Mouse (Mus musculus): ENCODE results near the gene Ccl22. TPM values are rescaled to one million over a fixed set of nuclear protein-coding genes. Genes with fewer than 3 reads are reported as not detected.

Ccl22 gene
- total and polyA plus RNA-seq, 3 experiments, result 0.06 TPM; not detected in 2

GRCm38 (mm10) chr8:94778036-94778435 is 32.6 kb downstream of the Ccl22 start:
- Histone ChIP-seq H3K9ac (ENCODE audit: control insufficient read depth, low read depth, low read length, poor library complexity, severe bottlenecking) (no peak overlapping the region), H3K36me3 (ENCODE audit: control insufficient read depth in 1 of 2, insufficient read depth in 2 of 2, low read length in 2 of 2) (no peaks in the 10 kb centered on the region), H3K27ac (ENCODE audit: control insufficient read depth, low read depth, low read length) (no peak overlapping the region), H3K79me2 (ENCODE audit: control insufficient read depth, insufficient read depth, low read length, poor library complexity) (no peaks in the 10 kb centered on the region), H3K9me3 (replicated peaks; ENCODE audit: insufficient read depth, low read length) (no peaks in the 10 kb centered on the region), H3K4me3 (ENCODE audit: control insufficient read depth in 1 of 2, insufficient read depth in 1 of 2, low read depth in 2 of 2, low read length in 2 of 2) (no peak overlapping the region), H3K27me3 (ENCODE audit: control insufficient read depth in 1 of 2, insufficient read depth in 2 of 2, low read length in 2 of 2) (no peaks in the 10 kb centered on the region), H3K4me1 (ENCODE audit: control insufficient read depth in 1 of 2, insufficient read depth in 2 of 2, low read length in 2 of 2) (no peaks in the 10 kb centered on the region)
- no peak for DNase-seq (ENCODE audit: low read depth, low spot score)
- no peak for TF ChIP-seq ZKSCAN1 (IDR thresholded peaks at IDR 0.05; ENCODE audit: low read depth, low read length)
- no peak for TF ChIP-seq EP300 (IDR thresholded peaks at IDR 0.05; ENCODE audit: low read depth in 1 of 2, low read length in 2 of 2)
- no peak for TF ChIP-seq SMC3 (IDR thresholded peaks at IDR 0.05; ENCODE audit: low read depth, low read length)
- no peak for TF ChIP-seq USF1 (IDR thresholded peaks at IDR 0.05; ENCODE audit: low read depth, low read length)
- no peak for TF ChIP-seq USF2 (IDR thresholded peaks at IDR 0.05; ENCODE audit: borderline replicate concordance in 1 of 2, insufficient read depth in 1 of 2, low read depth in 1 of 2, low read length in 2 of 2)
- no peak for TF ChIP-seq ZMIZ1 (IDR thresholded peaks at IDR 0.05; ENCODE audit: low read depth, low read length)
- no peak for TF ChIP-seq MAFK (IDR thresholded peaks at IDR 0.05; ENCODE audit: borderline replicate concordance, low read depth, low read length)
- TF ChIP-seq KAT2A (conservative IDR thresholded peaks at IDR 0.05; ENCODE audit: low read depth, low read length), result no peak
- no peak for TF ChIP-seq CHD2 (IDR thresholded peaks at IDR 0.05; ENCODE audit: low read length)
- TF ChIP-seq POLR2AphosphoS2 (IDR thresholded peaks at IDR 0.05; ENCODE audit: low read length), result no peak
- no peak for TF ChIP-seq GATA1 (IDR thresholded peaks at IDR 0.05; ENCODE audit: low read depth, low read length)
- TF ChIP-seq MAZ (IDR thresholded peaks at IDR 0.05; ENCODE audit: low read depth, low read length), result no peak
- no peak for TF ChIP-seq TBP (IDR thresholded peaks at IDR 0.05; ENCODE audit: low read depth, low read length)
- no peak for TF ChIP-seq RCOR1 (IDR thresholded peaks at IDR 0.05; ENCODE audit: low read depth, low read length)
- no peak for TF ChIP-seq MAX (IDR thresholded peaks at IDR 0.05; ENCODE audit: low read length)
- no peak for TF ChIP-seq ELF1 (IDR thresholded peaks at IDR 0.05; ENCODE audit: low read depth, low read length)
- TF ChIP-seq CHD1 (IDR thresholded peaks at IDR 0.05; ENCODE audit: low read depth, low read length), result no peak
- no peak for TF ChIP-seq NRF1 (IDR thresholded peaks at IDR 0.05; ENCODE audit: insufficient read depth, low read depth, low read length, poor library complexity, severe bottlenecking)

GRCm38 (mm10) chr8:94778473-94778872 is 33.1 kb downstream of the Ccl22 start:
- no peaks in the 10 kb centered on the region for H3K36me3 ChIP-seq (ENCODE audit: control insufficient read depth in 1 of 2, insufficient read depth in 2 of 2, low read length in 2 of 2)
- no peaks in the 10 kb centered on the region for H3K4me1 ChIP-seq (ENCODE audit: control insufficient read depth in 1 of 2, insufficient read depth in 2 of 2, low read length in 2 of 2)
- TF ChIP-seq JUND (IDR thresholded peaks at IDR 0.05; ENCODE audit: low read depth, low read length), result no peak
- TF ChIP-seq EP300 (IDR thresholded peaks at IDR 0.05; ENCODE audit: low read depth in 1 of 2, low read length in 2 of 2), result no peak
- no peak for TF ChIP-seq CHD1 (IDR thresholded peaks at IDR 0.05; ENCODE audit: low read depth, low read length)
- no peak for TF ChIP-seq ETS1 (IDR thresholded peaks at IDR 0.05; ENCODE audit: low read depth, low read length)
- TF ChIP-seq NELFE (IDR thresholded peaks at IDR 0.05; ENCODE audit: low read depth, low read length), result no peak
- no peak for TF ChIP-seq ZNF384 (IDR thresholded peaks at IDR 0.05; ENCODE audit: low read depth, low read length)
- no peak for TF ChIP-seq NRF1 (IDR thresholded peaks at IDR 0.05; ENCODE audit: insufficient read depth, low read depth, low read length, poor library complexity, severe bottlenecking)
- no peak for TF ChIP-seq MXI1 (IDR thresholded peaks at IDR 0.05; ENCODE audit: low read depth, low read length)
- no peak for TF ChIP-seq RAD21 (IDR thresholded peaks at IDR 0.05; ENCODE audit: low read depth, low read length)
- TF ChIP-seq GABPA (IDR thresholded peaks at IDR 0.05; ENCODE audit: low read depth, low read length), result no peak
- no peak for TF ChIP-seq SMC3 (IDR thresholded peaks at IDR 0.05; ENCODE audit: low read depth, low read length)
- TF ChIP-seq MYC (IDR thresholded peaks at IDR 0.05; ENCODE audit: low read depth, low read length), result no peak
- no peaks in the 10 kb centered on the region for H3K79me2 ChIP-seq (ENCODE audit: control insufficient read depth, insufficient read depth, low read length, poor library complexity)
- H3K4me3 ChIP-seq (ENCODE audit: control insufficient read depth in 1 of 2, insufficient read depth in 1 of 2, low read depth in 2 of 2, low read length in 2 of 2), result no peak overlapping the region
- H3K9me3 ChIP-seq (replicated peaks; ENCODE audit: insufficient read depth, low read length), result no peaks in the 10 kb centered on the region
- no peak overlapping the region for H3K9ac ChIP-seq (ENCODE audit: control insufficient read depth, low read depth, low read length, poor library complexity, severe bottlenecking)
- no peak for DNase-seq (ENCODE audit: low read depth, low spot score)
- no peaks in the 10 kb centered on the region for H3K27me3 ChIP-seq (ENCODE audit: control insufficient read depth in 1 of 2, insufficient read depth in 2 of 2, low read length in 2 of 2)
- no peak overlapping the region for H3K27ac ChIP-seq (ENCODE audit: control insufficient read depth, low read depth, low read length)

Measured in MEL (cell line).